Mouse (Mus musculus): Measurements from ENCODE around the gene Akap2. TPM values are rescaled to one million over a fixed set of nuclear protein-coding genes. Genes with fewer than 3 reads are reported as not detected.

Gene Akap2
- polyA plus RNA-seq, 1 experiment from 2014 or later = 11.4 TPM

GRCm38 (mm10) chr4:57675387-57675786, 42.1 kb upstream of the Akap2 start:
- Histone ChIP-seq H3K27ac (replicated peaks) (peak overlapping the region; percentile 73), H3K4me1 (replicated peaks; ENCODE audit: control insufficient read depth, insufficient read depth) (no peaks in the 10 kb centered on the region), H3K9me3 (ENCODE audit: control insufficient read depth, low read length) (no peaks in the 10 kb centered on the region), H3K4me3 (ENCODE audit: low read depth, low read length) (peak overlapping the region; percentile 20; the same call in 1 of the 2 replicates), H3K36me3 (ENCODE audit: control insufficient read depth, insufficient read depth, low read length) (no peaks in the 10 kb centered on the region), H3K4me2 (replicated peaks; ENCODE audit: low read depth) (peak overlapping the region; percentile 50), H3K9ac (ENCODE audit: low read length) (peak overlapping the region; percentile 50; the same call in 1 of the 2 replicates), H3K27me3 (ENCODE audit: control insufficient read depth, insufficient read depth, low read length) (no peaks in the 10 kb centered on the region)
- TF ChIP-seq EP300 (optimal IDR thresholded peaks at IDR 0.05) (no peak), CTCF (IDR thresholded peaks at IDR 0.05; ENCODE audit: low read depth) (no peak)
- DNase-seq (ENCODE audit: low spot score) = peak; percentile 63
- ATAC-seq (ENCODE audit: low FRiP score, low TSS enrichment) = peak; percentile 78
- 2% methylated on average over 13 of the region's 13 CpGs for WGBS

- Histone ChIP-seq H3K4me2 (replicated peaks; ENCODE audit: low read depth) (no peak overlapping the region), H3K4me1 (replicated peaks; ENCODE audit: control insufficient read depth, insufficient read depth) (no peaks in the 10 kb centered on the region), H3K9ac (ENCODE audit: low read length) (no peak overlapping the region), H3K27ac (replicated peaks) (no peak overlapping the region), H3K9me3 (ENCODE audit: control insufficient read depth, low read length) (no peaks in the 10 kb centered on the region), H3K4me3 (ENCODE audit: low read depth, low read length) (no peak overlapping the region), H3K36me3 (ENCODE audit: control insufficient read depth, insufficient read depth, low read length) (no peaks in the 10 kb centered on the region), H3K27me3 (ENCODE audit: control insufficient read depth, insufficient read depth, low read length) (no peaks in the 10 kb centered on the region)
- DNase-seq (ENCODE audit: low spot score) = no peak
- ATAC-seq (ENCODE audit: low FRiP score, low TSS enrichment) = no peak
- WGBS = 75% methylated on average over 12 of the region's 12 CpGs
- TF ChIP-seq CTCF (IDR thresholded peaks at IDR 0.05; ENCODE audit: low read depth) (no peak), EP300 (optimal IDR thresholded peaks at IDR 0.05) (no peak)
Observed at GRCm38 (mm10) chr4:57677916-57678315, 39.5 kb upstream of the Akap2 start.

DNA sequence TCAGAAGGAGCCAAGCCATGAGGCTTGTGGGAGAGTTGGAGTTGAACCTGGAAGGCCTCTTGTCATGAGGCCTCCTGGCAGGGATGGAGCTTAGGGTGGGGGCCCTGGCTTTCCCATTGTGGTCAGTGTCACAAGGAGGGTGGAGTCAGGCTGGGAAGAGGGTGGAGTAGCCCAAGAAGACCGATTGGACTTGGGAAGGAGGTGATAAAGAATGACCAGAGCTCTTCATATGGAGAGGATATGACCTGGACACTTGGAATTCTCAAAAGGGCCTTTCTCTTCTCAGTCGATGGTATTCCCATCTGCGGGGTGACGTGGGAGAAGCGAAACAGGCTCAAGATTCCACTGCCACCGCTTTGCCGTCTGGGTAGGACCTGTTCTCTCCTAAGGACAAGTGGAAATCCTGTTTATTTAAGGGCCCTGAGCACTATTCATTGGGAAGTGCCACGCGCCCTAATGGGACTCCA, 38.4 kb upstream of the Akap2 start:
- H3K4me1 ChIP-seq (replicated peaks; ENCODE audit: control insufficient read depth, insufficient read depth) = no peaks in the 10 kb centered on the region
- no peak overlapping the region for H3K4me3 ChIP-seq (ENCODE audit: low read depth, low read length)
- H3K9ac ChIP-seq (ENCODE audit: low read length) = no peak overlapping the region
- WGBS = 82% methylated on average over 9 of the region's 9 CpGs
- DNase-seq (ENCODE audit: low spot score) (no peak), ATAC-seq (ENCODE audit: low FRiP score, low TSS enrichment) (no peak)
- H3K27ac ChIP-seq (replicated peaks) = no peak overlapping the region
- no peak overlapping the region for H3K4me2 ChIP-seq (replicated peaks; ENCODE audit: low read depth)
- no peaks in the 10 kb centered on the region for H3K27me3 ChIP-seq (ENCODE audit: control insufficient read depth, insufficient read depth, low read length)
- no peaks in the 10 kb centered on the region for H3K36me3 ChIP-seq (ENCODE audit: control insufficient read depth, insufficient read depth, low read length)
- H3K9me3 ChIP-seq (ENCODE audit: control insufficient read depth, low read length) = no peaks in the 10 kb centered on the region
- no peak for TF ChIP-seq EP300 (optimal IDR thresholded peaks at IDR 0.05)
- TF ChIP-seq CTCF (IDR thresholded peaks at IDR 0.05; ENCODE audit: low read depth) = no peak

DNA sequence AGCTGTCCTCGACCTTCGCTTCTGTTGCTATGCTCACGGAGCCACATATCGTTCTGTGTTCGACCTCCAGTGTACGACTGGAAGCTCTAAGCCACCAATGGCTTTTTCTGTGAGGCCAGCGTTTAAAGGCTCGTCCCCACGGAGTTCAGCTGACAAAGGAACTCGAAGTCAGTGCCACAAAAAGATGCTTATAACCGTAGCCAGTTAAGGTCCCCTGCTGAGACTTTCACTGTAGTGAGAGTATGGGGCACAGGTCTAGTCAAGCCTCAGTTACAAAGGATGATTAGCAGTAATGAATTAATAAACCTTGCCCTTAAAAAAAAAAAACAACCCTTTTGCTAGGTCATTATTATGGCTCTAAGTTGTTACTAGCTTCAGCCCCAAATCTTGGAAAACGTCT, 37.3 kb upstream of the Akap2 start:
- Histone ChIP-seq H3K9ac (ENCODE audit: low read length) (no peak overlapping the region), H3K27me3 (ENCODE audit: control insufficient read depth, insufficient read depth, low read length) (no peaks in the 10 kb centered on the region), H3K4me3 (ENCODE audit: low read depth, low read length) (no peak overlapping the region), H3K27ac (replicated peaks) (no peak overlapping the region), H3K4me1 (replicated peaks; ENCODE audit: control insufficient read depth, insufficient read depth) (no peaks in the 10 kb centered on the region), H3K4me2 (replicated peaks; ENCODE audit: low read depth) (no peak overlapping the region), H3K36me3 (ENCODE audit: control insufficient read depth, insufficient read depth, low read length) (no peaks in the 10 kb centered on the region), H3K9me3 (ENCODE audit: control insufficient read depth, low read length) (no peaks in the 10 kb centered on the region)
- 87% methylated on average over 12 of the region's 12 CpGs for WGBS
- no peak for DNase-seq (ENCODE audit: low spot score)
- TF ChIP-seq CTCF (IDR thresholded peaks at IDR 0.05; ENCODE audit: low read depth) (no peak), EP300 (optimal IDR thresholded peaks at IDR 0.05) (no peak)
- no peak for ATAC-seq (ENCODE audit: low FRiP score, low TSS enrichment)

- WGBS = 77% methylated on average over 12 of the region's 12 CpGs
- H3K36me3 ChIP-seq (ENCODE audit: control insufficient read depth, insufficient read depth, low read length) = no peaks in the 10 kb centered on the region
- no peak overlapping the region for H3K4me2 ChIP-seq (replicated peaks; ENCODE audit: low read depth)
- H3K9ac ChIP-seq (ENCODE audit: low read length) = no peak overlapping the region
- H3K4me1 ChIP-seq (replicated peaks; ENCODE audit: control insufficient read depth, insufficient read depth) = no peaks in the 10 kb centered on the region
- ATAC-seq (ENCODE audit: low FRiP score, low TSS enrichment) = no peak
- no peak for TF ChIP-seq CTCF (IDR thresholded peaks at IDR 0.05; ENCODE audit: low read depth)
- TF ChIP-seq EP300 (optimal IDR thresholded peaks at IDR 0.05) = no peak
- H3K9me3 ChIP-seq (ENCODE audit: control insufficient read depth, low read length) = no peaks in the 10 kb centered on the region
- H3K27me3 ChIP-seq (ENCODE audit: control insufficient read depth, insufficient read depth, low read length) = no peaks in the 10 kb centered on the region
- no peak overlapping the region for H3K27ac ChIP-seq (replicated peaks)
- no peak overlapping the region for H3K4me3 ChIP-seq (ENCODE audit: low read depth, low read length)
- no peak for DNase-seq (ENCODE audit: low spot score)
Observed at GRCm38 (mm10) chr4:57681511-57681910, 35.9 kb upstream of the Akap2 start.

- H3K4me2 ChIP-seq (replicated peaks; ENCODE audit: low read depth) = no peak overlapping the region
- no peaks in the 10 kb centered on the region for H3K4me1 ChIP-seq (replicated peaks; ENCODE audit: control insufficient read depth, insufficient read depth)
- H3K9me3 ChIP-seq (ENCODE audit: control insufficient read depth, low read length) = no peaks in the 10 kb centered on the region
- H3K4me3 ChIP-seq (ENCODE audit: low read depth, low read length) = no peak overlapping the region
- DNase-seq (ENCODE audit: low spot score) (no peak), ATAC-seq (ENCODE audit: low FRiP score, low TSS enrichment) (no peak)
- H3K27ac ChIP-seq (replicated peaks) = no peak overlapping the region
- TF ChIP-seq EP300 (optimal IDR thresholded peaks at IDR 0.05) = no peak
- no peak for TF ChIP-seq CTCF (IDR thresholded peaks at IDR 0.05; ENCODE audit: low read depth)
- H3K36me3 ChIP-seq (ENCODE audit: control insufficient read depth, insufficient read depth, low read length) = no peaks in the 10 kb centered on the region
- no peak overlapping the region for H3K9ac ChIP-seq (ENCODE audit: low read length)
- 90% methylated on average over 2 of the region's 2 CpGs for WGBS
- no peaks in the 10 kb centered on the region for H3K27me3 ChIP-seq (ENCODE audit: control insufficient read depth, insufficient read depth, low read length)
Observed at GRCm38 (mm10) chr4:57682341-57682740, 35.1 kb upstream of the Akap2 start.

Measured in stomach, postnatal 0 days (tissue).